Comparison of ENCODE assay signal across 7 mouse cellular contexts in genomic region chr19:5810840-5811563, GRCm38 (mm10). TPM values are rescaled to one million over a fixed set of nuclear protein-coding genes. Genes with fewer than 3 reads are reported as not detected.
DNase-seq lines count a peak whose midpoint lies in the region; ATAC-seq and TF ChIP-seq lines count a peak whose summit lies in the region.

No protein-coding gene starts in this region.

- 74% methylated on average over 9 of the region's 9 CpGs for WGBS in forebrain, embryonic 16.5 days
- 67% methylated on average over 9 of the region's 9 CpGs for WGBS in liver, embryonic 11.5 days

- TF ChIP-seq CTCF in testis, adult 2 months (IDR thresholded peaks at IDR 0.05; ENCODE audit: control insufficient read depth, insufficient read depth, insufficient replicate concordance, low read depth, low read length), result no peak

- no peak overlapping the region for H3K4me3 ChIP-seq in testis, adult 2 months (ENCODE audit: control insufficient read depth, low read depth, low read length)
- H3K4me3 ChIP-seq in forebrain, embryonic 16.5 days (replicated peaks; ENCODE audit: low read length), result no peak overlapping the region
- no peak overlapping the region for H3K4me3 ChIP-seq in liver, embryonic 11.5 days (ENCODE audit: low read depth, low read length)

- peaks cover 22% of the 10 kb centered on the region for H3K4me1 ChIP-seq in testis, adult 2 months (ENCODE audit: control insufficient read depth, insufficient read depth, low read length)
- peaks cover 46% of the 10 kb centered on the region for H3K4me1 ChIP-seq in forebrain, embryonic 16.5 days (replicated peaks; ENCODE audit: control insufficient read depth, insufficient read depth, low read length)
- H3K4me1 ChIP-seq in liver, embryonic 11.5 days (replicated peaks; ENCODE audit: control insufficient read depth, insufficient read depth, low read length), result peaks cover 50% of the 10 kb centered on the region

- DNase-seq in testis, postnatal 10 days (ENCODE audit: low spot score), result no peak
- DNase-seq in liver, embryonic 11.5 days (ENCODE audit: low spot score), result no peak
- no peak for DNase-seq in c-Kit-positive CD71-positive TER-119-positive erythroid progenitor cells, embryonic 14.5 days (ENCODE audit: low spot score)
- DNase-seq in thymus, postnatal 14 days, result no peak
- DNase-seq in spleen, adult 12 weeks (ENCODE audit: low spot score), result no peak

- no peaks in the 10 kb centered on the region for H3K27me3 ChIP-seq in testis, adult 2 months (ENCODE audit: control insufficient read depth, insufficient read depth, low read length)
- H3K27me3 ChIP-seq in forebrain, embryonic 16.5 days (replicated peaks; ENCODE audit: control insufficient read depth, insufficient read depth, low read length), result no peaks in the 10 kb centered on the region
- H3K27me3 ChIP-seq in liver, embryonic 11.5 days (replicated peaks; ENCODE audit: control insufficient read depth, insufficient read depth, low read length), result no peaks in the 10 kb centered on the region

- no peaks in the 10 kb centered on the region for H3K9me3 ChIP-seq in forebrain, embryonic 16.5 days (ENCODE audit: control insufficient read depth, low read length)
- H3K9me3 ChIP-seq in liver, embryonic 11.5 days (ENCODE audit: control insufficient read depth, low read length), result no peaks in the 10 kb centered on the region

- no peak overlapping the region for H3K4me2 ChIP-seq in forebrain, embryonic 16.5 days (ENCODE audit: low read length)
- no peak overlapping the region for H3K4me2 ChIP-seq in liver, embryonic 11.5 days

- peak overlapping the region; percentile 61 for H3K27ac ChIP-seq in testis, adult 2 months (ENCODE audit: control insufficient read depth, insufficient read depth, low read depth, low read length)
- H3K27ac ChIP-seq in forebrain, embryonic 16.5 days (ENCODE audit: low read length), result peak overlapping the region; percentile 95
- peak overlapping the region; percentile 59; the same call in 1 of the 2 replicates for H3K27ac ChIP-seq in liver, embryonic 11.5 days (ENCODE audit: low read depth, low read length)

- H3K9ac ChIP-seq in forebrain, embryonic 16.5 days (replicated peaks; ENCODE audit: low read depth, low read length), result peak overlapping the region; percentile 24; the same call in 1 of the 2 replicates
- no peak overlapping the region for H3K9ac ChIP-seq in liver, embryonic 11.5 days (ENCODE audit: low read depth, low read length)

- TF ChIP-seq POLR2A in testis, adult 2 months (IDR thresholded peaks at IDR 0.05; ENCODE audit: control insufficient read depth, low read depth, low read length), result no peak

- no peaks in the 10 kb centered on the region for H3K36me3 ChIP-seq in testis, adult 2 months (ENCODE audit: control insufficient read depth, insufficient read depth, low read length)
- no peaks in the 10 kb centered on the region for H3K36me3 ChIP-seq in forebrain, embryonic 16.5 days (ENCODE audit: control insufficient read depth, insufficient read depth)
- no peaks in the 10 kb centered on the region for H3K36me3 ChIP-seq in liver, embryonic 11.5 days (ENCODE audit: control insufficient read depth, insufficient read depth, low read length)

- no peak for ATAC-seq in forebrain, embryonic 16.5 days
- ATAC-seq in liver, embryonic 11.5 days (replicated peaks; ENCODE audit: low FRiP score), result no peak

RNA-seq across cellular contexts. Expression of gene Scyl1, which starts 39.8 kb away (rescaled TPM):
- polyA plus RNA-seq in testis, adult 2 months (2012; rRNA removed), result 43.1 and 46.7 TPM in 2 replicates
- 66.2 and 79.4 TPM in 2 replicates for polyA plus RNA-seq in forebrain, embryonic 16.5 days (2015; fragmentation: Nextera tagmentation; extraction: Ambion mirVana)
- polyA plus RNA-seq in liver, embryonic 11.5 days (2014; fragmentation: Nextera tagmentation; extraction: Ambion mirVana), result 57.1 and 58.6 TPM in 2 replicates
